Mouse (Mus musculus): ENCODE data around the gene Crhr2.

The Crhr2 gene

DNA sequence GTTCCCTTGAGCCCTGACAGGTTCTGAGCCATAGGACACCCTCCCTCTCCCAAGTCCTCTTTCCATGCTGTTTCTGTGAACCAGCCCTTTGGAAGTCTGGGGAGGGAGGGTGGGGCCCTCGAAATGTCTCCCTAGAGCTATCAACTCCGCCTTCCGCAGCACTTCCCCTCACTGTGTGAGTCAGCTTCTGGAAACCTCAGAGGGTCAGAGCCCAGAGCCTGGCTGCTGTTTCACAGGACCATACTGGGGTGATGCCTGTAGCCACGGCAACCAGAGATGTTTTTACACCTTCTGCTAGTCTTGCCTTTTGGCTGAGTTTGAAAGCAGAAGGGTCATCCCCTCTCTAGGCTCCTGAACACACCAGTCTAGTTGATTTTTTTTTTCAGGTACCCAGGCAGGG lies 9.8 kb downstream of the Crhr2 start:
- no peak for DNase-seq (ENCODE audit: low spot score)

- DNase-seq (ENCODE audit: low spot score): no peak
Observed at GRCm38 (mm10) chr6:55117325-55118109, 15.3 kb downstream of the Crhr2 start.

GRCm38 (mm10) chr6:55108358-55108757 lies 24.5 kb downstream of the Crhr2 start:
- no peak for DNase-seq (ENCODE audit: low spot score)

GRCm38 (mm10) chr6:55098603-55099002 lies 34.2 kb downstream of the Crhr2 start:
- no peak for DNase-seq (ENCODE audit: low spot score)

DNA sequence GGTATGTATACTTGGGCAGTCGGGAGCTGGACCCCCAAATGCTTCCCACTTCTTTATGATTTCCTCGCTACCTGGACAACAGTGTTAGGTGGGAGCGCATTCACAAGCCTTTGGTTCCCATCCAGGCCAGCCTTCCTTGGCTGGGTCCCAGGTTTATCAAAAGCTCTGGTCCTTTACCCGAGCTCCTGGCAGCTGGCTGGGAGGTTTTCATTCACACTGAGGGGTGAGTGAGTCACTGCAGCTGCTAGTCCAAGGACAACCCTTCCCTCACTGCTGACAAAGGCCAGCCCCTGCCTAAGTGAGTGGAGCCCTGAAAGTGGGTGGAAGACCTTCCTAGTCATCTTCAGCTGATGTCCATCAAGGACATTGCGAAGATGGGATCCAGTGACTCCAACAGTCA lies 34.8 kb downstream of the Crhr2 start:
- DNase-seq (ENCODE audit: low spot score): no peak

DNA sequence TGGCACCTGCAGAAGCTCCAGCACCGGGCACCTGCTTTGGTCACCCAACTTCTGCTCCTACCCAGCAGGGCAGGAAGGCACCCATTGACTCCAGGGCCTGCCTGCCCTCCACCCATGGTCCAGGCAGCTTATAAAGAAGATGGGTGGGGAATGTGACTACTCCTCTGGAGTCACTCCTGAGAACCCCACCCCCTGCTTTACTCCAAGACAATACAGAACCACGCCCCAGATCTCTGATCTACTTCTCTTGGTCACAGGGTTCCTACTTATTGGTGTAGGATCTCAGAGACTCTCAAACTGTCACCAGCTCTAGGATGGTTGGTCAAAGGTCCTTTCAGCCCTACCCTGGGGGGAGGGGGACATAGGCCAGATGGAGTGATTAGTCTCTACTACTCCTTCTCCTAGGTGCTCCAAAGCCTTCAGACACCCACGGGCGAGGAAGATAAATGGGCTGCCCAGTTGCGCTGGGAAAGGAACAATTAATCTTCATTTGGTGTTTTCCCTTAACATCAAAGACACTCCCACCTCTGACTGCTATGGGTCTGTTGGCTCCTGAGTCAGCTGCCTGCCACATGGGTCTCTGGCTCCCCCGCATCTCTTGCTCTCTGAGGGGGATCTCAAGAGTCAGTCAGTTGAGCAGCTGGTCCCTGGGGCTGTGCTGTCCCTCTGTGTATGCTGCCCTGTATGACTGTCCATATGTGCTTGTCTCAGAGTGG lies 39.2 kb downstream of the Crhr2 start:
- DNase-seq (ENCODE audit: low spot score): no peak

DNA sequence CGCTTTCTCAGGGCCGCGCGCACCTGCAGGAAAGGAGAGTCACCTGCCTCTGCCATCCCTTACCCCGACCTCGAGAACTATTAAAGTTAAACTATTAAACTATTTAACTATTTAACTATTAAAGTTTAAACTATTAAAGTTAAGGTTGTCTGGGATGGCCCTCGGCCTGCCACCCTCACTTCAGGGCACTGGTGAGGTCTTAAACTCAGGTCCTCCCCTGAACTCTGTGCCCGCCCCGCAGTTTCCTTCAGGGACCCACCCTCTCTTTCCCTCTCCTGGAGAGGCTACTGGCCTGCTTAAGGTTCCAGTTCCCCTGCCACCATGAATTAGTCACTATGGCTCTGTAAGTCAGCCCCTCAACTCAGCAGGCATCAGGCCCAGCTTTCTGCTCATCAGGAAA lies 41.4 kb downstream of the Crhr2 start:
- DNase-seq (ENCODE audit: low spot score): no peak

GRCm38 (mm10) chr6:55090639-55091038 lies 42.2 kb downstream of the Crhr2 start:
- DNase-seq (ENCODE audit: low spot score): no peak

DNA sequence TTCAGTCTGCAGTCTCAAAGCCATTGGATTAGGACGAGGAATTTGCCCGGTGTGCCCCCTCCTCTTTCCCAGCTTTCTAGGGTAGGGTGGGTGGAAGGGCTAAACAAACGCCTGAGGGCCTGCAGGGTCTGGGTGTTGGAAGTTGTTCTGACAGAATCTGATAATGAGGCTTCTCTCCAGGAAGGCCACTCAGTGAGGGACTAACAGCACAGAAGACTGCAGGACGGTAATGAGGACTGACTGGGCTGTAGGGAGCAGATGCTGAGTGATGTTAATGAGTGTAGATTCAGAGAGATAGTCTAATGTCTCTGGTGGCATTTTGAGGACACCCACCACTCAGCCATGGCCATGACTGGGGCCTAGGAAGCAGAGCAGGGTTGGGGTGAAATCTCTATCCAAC lies 45.5 kb downstream of the Crhr2 start:
- DNase-seq (ENCODE audit: low spot score): no peak

- no peak for DNase-seq (ENCODE audit: low spot score)
Observed at GRCm38 (mm10) chr6:55082261-55083051, 50.4 kb downstream of the Crhr2 start.

- no peak for DNase-seq (ENCODE audit: low spot score)
Observed at GRCm38 (mm10) chr6:55081379-55081778, 51.4 kb downstream of the Crhr2 start.

GRCm38 (mm10) chr6:55076561-55077255 lies 56.1 kb downstream of the Crhr2 start:
- no peak for DNase-seq (ENCODE audit: low spot score)

DNA sequence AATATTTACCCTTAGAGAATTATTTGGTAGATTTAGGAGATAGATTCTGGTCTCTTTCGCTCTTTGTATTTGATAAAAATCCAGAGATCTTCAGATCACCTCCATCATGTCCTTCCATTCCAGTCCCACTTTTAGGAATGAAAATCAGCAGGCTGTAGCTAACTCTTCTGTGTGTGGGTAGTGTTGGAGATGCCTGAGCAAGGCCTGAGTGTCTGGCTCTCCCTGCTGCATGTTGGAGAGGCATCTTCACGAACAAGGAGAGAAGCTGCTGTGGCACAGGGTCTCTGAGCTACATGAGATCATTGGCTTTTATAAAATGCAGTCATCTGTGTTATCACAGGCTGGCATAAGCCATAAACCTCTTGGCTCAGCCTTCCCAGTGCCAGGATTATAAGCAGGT lies 66.9 kb downstream of the Crhr2 start:
- no peak for DNase-seq (ENCODE audit: low spot score)

- DNase-seq (ENCODE audit: low spot score): no peak
Observed at GRCm38 (mm10) chr6:55064477-55064827, 68.4 kb downstream of the Crhr2 start.

GRCm38 (mm10) chr6:55063793-55064476 lies 68.9 kb downstream of the Crhr2 start:
- no peak for DNase-seq (ENCODE audit: low spot score)

DNA sequence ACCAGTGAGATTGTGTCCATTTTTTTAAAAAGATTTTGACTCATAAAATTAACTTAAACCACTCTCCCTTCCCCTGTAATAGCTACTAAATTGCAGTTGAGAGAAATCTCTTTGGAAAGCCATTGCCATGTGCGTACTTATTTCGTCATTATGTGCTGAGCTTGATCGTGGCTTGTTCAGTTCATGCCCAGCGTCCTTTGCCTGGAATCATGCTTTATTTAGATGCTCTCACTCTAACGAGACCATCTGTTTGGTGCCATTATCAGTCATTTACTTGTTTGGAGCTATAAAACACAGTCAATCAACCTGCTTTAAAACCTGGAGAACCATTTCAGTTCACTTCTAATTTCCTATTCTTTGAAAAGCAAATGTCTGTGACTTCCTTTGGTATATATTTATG lies 70.6 kb downstream of the Crhr2 start:
- DNase-seq (ENCODE audit: low spot score): no peak

GRCm38 (mm10) chr6:55061328-55061727 lies 71.5 kb downstream of the Crhr2 start:
- DNase-seq (ENCODE audit: low spot score): no peak

DNA sequence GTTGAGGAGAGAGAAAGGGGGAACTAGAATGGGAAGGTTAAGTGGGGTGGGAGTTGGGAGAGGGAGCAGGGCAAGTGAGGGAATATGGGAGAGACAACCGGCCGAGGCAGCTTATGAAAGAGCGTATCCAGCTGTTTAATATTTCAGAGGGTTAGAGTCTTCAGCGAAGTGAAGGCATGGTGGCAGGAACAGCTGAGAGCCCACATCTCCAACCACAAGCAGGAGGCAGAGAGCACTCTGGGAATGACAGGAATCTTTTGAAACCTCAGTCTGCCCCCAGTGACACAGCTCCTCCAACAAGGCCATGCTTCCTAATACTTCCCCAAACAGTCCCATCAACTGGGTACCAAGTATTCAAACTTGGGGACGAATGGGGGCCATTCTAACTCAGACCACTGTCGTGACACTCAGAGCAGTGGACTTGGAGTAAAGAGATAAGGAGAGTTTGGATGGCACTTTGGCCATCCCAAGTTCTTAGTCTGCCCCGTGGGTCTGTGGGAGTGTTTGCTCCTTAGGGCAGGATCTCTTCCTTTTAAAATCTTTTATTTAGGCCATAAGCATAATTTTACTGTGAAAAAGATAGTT lies 72.5 kb downstream of the Crhr2 start:
- DNase-seq (ENCODE audit: low spot score): no peak

DNA sequence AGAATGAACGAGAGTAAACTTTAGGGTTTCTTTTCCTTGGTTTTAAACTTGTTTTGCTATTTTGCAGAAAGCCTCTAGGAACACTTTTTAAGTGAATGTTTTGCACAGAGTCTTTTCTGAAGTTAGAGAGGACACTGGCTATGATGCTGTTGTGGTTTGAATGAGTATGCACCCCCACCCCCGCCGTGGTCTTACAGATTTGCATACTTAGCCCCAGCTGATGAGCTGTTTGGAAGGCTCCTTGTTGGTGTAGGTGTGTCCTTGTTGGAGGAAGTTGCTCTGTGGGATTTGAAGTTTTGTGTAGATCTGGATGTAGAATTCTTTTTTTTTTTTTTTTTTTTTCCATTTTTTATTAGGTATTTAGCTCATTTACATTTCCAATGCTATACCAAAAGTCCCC lies 75.4 kb downstream of the Crhr2 start:
- no peak for DNase-seq (ENCODE audit: low spot score)

GRCm38 (mm10) chr6:55054491-55054890 lies 78.3 kb downstream of the Crhr2 start:
- DNase-seq (ENCODE audit: low spot score): no peak

GRCm38 (mm10) chr6:55049186-55049585 lies 83.6 kb downstream of the Crhr2 start:
- DNase-seq (ENCODE audit: low spot score): no peak
